Mouse (Mus musculus) spleen, adult 2 months (tissue): Measurements from ENCODE around the gene Spata31d1d.

ENCODE experiments used
- CTCF ChIP-seq: fragments of 200-500 bp; IDR thresholded peaks from 2 replicates; pipeline ENCODE4 v1.5.1; 2011; ENCODE audit warnings: mild to moderate bottlenecking, inconsistent platforms; ENCODE audit not compliant: insufficient read depth, insufficient read length, insufficient replicate concordance; ENCODE audit errors: extremely low read depth
- POLR2A ChIP-seq: fragments of 200-500 bp; IDR thresholded peaks from 2 replicates; pipeline ENCODE4 v1.6.1; 2011; ENCODE audit warnings: low read depth, low read length, inconsistent platforms

GRCm38 (mm10) chr13:59738455-59738854 is 6.9 kb upstream of the Spata31d1d start:
- TF ChIP-seq CTCF (no peak), POLR2A (no peak)
